Mouse (Mus musculus) heart, adult 18-20 months (tissue): ENCODE results near the gene Gnai2. TPM values are rescaled to one million over a fixed set of nuclear protein-coding genes. Genes with fewer than 3 reads are reported as not detected.
A peak's percentile ranks its signal among the peaks of the same experiment; 100 is the strongest.

Source experiments
- DNase-seq, 2 experiments: peaks; one replicate each; pipeline ENCODE4 v3.0.0; 2021 to 2022; ENCODE audit warnings: mixed read lengths in 1 of 2
- total RNA-seq, 2 experiments: library from RNA; stranded (reverse); gene quantifications; 2 replicates each; pipeline ENCODE4 v1.2.3; 2021

The Gnai2 gene
- total RNA-seq, 2 experiments from 2014 or later: 241 to 253 TPM

DNA sequence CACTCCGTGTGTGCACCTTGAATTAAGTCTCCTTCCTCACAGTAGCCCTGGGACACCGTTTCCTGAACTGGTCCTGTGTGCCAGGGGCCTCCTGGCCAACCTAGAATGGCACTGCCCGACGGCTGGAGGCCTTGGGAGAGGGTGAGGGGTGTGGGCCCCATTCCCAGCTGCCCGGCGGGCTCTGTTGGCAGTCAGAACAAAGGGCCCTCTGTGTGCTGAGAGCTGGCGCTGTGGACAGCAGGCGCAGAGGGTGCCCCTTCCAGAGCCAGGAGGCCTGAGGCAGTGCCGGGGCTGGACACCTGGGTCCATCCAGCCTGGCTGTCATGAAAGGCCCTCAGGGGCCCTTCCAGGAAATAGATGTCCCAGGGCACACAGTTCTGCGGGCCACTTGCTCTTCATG is 24.4 kb upstream of the Gnai2 start:
- no peak for DNase-seq

DNA sequence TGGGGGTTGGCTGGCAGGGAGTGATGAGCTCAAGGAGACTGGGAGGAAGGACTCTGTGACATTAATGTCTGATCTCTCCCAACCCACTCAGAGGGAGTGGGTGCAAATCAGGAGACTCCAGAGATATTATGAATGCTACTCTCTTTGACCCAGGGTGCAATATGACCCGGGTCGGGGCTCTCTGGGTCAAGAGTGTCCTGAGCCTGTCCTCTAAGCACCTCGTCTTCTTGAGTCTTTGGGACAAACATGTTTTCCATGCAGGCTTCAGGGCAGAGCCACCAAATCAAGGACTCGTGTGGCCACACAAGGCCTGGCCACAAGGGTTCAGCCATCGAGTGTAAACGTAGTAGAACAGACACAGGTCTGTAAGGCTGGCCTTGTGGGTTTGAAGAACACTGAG is 22.9 kb upstream of the Gnai2 start:
- DNase-seq: no peak

DNA sequence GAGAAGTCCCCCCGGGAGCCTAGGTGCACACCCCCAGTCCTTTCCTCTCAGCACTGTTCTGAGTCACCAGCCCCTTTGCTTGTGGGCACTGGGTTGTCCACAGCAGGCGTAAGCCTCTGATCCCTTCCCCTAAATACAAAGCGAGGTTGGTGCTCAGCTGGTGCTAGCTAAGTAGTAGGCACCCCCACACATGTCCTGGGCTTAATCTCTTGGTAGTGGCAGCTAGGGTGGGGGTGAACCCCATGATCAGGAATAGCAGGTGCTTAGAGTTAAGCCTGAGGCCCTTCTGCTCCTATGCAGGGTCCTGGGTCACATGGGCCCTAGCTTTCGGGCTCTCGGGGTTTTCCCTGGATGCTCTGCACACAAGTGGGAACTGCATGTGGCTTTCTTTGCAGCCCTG is 22.0 kb upstream of the Gnai2 start:
- DNase-seq: no peak

DNA sequence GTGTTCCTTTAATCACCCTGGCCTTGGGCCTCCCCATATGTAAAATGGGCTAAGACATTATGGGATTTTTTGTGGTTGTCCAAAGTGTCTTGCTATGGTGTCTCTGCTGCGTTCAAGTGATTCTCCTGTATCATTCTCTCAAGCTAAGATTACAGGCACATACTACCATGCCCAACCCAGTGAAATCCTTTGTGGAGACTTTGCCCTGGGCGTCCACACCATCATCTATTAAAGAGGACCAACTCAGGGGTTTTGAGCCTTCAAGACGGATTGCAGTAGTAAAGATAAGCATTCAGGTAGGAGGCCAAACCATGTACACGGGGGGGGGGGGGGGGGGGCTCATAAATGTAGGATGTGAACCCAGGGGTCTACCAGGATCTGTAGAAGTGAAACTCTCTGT is 19.4 kb upstream of the Gnai2 start:
- DNase-seq: no peak

DNA sequence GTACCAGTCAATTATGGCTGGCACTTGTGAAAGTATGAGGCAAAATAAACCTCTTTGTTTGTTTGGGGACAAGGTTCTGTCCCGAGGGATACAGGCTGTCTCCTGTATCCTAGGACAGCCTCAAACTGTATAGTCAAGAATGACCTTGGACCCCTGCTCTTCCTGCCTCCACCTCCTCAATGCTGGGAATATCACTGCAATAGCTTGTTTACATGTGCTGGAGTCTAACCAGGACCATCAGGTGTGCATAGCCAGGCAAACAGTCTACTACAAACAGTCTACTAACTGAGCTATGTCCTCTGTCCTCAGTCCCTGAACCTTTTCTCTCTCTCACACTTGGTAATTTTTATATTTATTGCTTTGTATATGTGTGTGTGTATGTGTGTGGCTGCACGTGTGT is 18.3 kb upstream of the Gnai2 start:
- no peak for DNase-seq

DNA sequence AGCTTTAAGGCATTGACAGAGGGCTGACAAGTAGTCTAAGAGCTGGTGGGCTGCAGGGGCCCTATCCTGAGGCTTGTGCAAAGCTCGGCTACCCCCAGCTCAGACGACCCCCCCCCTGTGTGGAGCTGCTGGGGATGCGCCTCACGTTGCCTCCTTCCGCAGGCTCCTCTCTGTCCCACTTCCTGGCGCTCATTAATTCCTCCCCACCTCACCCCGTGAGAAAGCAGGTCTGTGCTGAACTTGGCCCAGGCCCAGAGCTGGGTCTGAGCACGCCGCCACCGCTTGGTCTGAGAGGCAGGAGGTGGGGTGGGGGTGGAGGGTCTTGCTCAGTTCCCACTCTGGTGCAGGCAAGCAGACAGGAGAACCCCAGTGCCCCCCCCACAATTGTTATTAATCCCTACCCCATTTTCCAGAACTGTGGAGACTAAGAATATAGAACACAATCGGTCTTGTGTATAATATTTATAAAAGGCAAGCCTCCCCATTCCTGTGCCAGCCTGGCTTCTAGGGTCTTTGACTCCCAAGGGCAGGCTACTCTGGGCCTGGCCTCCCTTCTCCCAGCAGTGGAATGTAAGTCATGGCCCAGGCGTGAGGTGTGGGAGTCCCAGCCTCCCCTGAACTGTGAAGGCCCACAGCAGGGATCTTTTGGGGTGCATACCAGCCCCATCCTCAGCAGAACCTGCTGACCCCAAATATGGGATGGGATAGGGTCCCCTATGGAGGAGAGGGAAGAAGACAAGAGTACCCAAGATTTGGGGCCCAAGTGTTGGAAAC is 15.7 kb upstream of the Gnai2 start:
- no peak for DNase-seq

DNA sequence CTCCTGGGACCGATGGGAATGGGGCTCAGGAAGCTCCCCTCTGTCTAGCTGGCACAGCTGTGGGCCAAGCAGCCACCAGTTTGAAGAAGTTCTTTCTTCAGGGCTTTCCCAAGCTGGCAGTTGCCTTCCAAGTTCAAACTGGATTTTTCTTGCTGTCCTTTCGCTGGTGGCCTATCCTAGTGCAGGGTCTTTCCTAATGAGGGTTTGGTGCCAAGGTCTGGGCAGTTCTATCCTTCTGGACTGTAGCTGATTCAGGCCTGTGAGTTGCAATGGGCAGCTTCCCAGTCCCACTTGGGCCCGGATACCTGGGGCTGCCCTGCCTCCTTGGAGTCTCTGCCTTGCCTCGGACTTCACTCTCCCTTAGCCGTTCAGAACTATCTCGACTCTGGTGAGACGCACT is 15.1 kb upstream of the Gnai2 start:
- DNase-seq: no peak

DNA sequence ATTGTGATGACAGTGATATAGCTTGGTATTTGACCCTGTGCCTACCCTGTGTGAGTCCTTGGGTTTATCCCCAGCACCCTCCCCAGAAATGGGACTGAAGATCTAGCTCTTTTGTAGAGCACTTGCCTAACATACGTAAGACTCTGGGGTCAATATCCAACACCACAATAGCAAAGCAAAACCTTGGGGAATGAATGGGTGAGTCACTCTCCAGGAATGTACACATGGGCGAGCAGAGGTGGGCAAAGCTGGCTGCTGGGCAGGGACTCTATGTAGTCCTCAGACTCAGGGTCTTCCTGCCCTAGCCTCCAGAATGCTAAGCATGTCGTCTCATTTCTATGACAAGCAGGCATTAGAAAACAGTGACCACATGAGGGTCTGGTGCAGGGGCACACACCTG is 13.6 kb upstream of the Gnai2 start:
- no peak for DNase-seq

DNA sequence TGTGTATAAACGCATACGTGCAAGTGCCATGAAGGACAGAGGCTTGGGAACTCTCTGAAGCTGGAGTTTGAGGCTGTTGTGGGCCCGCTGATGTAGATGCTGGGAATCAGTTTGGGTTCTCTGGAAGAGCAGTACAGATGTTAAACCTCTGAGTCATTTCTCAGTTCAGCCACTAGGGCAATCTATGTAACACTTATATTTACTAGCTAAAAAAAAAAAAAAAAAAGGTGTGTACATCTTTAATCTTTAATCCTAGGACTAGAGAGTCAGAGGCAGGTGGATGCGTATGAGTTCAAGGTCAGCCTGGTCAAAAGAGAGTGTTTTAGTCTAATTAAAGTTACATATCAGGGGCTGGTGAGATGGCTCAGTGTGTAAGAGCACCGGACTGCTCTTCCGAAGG is 11.8 kb upstream of the Gnai2 start:
- DNase-seq: no peak

DNA sequence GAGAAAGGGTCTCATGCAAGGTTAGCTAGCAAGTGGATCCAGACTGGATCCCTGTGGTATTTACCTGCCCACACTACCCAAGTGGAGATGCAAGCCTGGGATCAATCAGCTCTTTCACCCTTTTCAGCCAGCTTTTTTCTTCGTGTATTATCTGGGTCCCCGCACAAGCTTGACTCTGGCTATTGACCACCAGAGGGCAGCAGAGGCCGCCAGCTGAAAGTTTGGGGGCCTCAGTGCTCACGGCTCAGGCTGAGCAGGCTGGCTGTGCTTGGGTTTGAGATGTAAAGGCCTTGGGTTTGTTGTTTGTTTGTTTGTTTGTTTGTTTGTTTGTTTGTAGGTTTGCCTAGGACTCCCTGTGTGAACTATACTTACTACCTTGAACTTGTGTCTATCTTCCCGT is 10.4 kb upstream of the Gnai2 start:
- peak; percentile 75 to 88 for DNase-seq

DNA sequence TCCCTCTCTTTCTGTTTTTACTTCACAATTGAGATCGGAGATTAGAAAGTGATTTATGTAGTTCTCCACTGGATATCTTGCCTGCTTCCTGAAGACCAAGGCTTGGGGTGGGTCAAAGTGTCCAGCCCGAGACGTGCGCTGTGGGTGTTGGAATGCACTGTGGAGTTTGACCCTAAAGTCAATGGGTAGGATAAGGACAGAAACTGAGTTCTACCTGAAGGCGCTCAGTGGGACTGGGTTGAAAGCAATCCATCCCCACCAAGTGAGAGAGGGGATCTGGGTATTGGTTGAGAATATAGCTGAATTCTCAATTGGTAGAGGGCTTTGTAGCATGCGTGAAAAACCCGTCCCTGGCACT is 10.0 kb upstream of the Gnai2 start:
- DNase-seq: peak in 1 of 2 experiments; percentile 39

DNA sequence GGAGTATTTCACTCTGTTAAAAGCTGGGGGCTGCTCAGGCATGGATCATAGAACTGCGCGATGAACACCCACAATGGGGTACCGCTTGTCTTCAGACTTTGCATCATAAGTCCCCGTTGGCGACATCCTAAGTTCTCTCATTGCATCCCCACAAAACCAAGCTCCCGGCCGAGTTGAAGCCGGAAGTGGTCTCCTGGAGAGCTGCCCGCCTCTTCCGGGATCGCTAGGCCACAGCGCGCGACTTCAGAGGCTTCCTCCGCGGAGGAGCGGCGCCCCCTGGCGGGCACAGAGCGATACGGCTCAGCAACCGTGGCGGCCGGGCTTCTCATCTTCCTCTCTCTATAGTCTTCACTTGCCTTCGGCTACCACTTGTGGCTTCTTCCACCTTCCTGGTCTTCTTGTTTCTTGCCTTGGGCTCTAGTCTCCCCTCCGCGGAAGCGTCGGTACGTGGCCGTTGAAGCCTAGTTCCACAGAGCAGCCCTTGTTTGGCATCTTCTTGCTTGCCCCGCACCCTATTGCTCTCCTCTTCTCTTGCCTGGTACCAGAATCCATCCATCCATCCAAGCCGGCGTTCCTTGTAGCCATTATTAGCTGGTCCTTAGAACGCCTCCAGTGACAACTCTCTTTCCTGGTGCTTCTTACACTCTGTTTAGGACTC is 9.5 kb upstream of the Gnai2 start:
- DNase-seq: peak; percentile 91 to 95

DNA sequence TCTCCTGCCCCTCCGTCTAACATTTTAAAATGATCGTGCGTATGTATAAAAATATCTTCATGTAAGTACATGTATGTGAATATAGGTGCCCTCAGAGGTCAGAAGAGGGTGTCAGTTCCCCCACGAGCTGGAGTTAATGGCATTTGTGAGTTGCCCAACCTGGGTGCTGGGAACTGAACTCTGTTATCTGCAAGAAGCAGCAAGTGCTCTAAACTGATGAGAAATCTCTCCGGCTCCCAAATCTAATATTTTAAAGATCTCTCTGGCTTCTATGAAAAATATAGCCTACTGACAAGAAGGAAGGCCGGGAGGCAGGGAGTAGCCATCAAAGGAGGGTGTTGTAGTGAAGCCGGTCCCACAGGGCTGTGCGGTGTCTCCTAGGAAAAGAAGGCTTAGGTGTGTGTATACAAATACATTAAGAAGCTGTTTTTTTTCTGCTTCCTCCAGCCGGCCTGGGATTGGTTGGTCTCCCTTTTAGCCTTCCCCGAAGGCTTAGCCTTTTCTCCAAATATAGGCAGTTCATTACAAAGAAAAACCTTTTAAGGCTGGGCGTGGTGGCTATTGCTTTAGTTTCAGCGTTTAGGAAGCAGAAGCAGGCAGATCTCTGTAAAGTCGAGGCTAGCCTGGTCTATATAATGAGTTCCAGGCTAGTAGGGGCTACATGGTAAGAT is 8.5 kb upstream of the Gnai2 start:
- no peak for DNase-seq

DNA sequence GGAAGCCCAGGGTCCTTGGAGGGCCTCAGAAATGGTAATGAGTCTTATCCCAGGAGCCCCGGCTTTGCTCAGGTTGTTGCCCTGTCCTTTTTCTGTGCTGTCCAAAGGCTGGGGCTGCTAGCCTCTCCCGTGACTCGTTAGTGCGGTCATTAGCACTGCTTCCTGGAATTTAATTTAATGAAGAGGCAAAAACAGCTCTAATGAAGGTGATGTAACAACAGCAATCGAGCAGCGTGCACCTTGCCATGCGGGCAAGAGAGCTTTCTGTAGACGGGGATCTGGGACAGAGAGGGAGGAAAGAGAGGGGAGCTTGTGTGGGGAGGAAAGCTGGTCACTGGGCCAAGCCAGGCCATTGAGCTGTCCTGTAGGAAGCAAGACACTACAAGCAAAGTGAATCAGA is 6.5 kb upstream of the Gnai2 start:
- no peak for DNase-seq

DNA sequence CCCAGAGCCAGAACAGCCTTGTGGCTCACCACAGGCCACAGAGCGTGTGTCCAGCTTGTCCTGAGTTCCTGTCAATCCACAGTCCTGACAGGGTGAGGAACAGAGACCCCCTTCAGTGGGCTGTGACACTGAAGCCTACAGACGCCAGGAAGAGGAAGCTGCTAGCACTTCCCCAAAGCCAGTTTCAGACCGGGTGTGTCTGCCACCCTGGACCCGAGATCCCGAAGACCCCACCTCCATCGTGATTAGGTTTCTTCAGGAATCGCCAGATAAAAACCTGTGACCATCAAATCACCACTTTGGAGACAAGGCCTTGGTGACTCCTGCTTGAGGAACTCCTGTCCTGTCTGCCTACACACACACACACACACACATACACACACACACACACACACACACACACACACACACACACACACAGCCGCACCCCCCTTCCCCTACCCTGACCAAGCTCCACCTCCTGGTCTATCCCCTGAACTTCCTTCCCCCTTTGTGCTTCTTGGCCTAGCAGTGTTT is 5.1 kb upstream of the Gnai2 start:
- DNase-seq: peak; percentile 48 to 72

DNA sequence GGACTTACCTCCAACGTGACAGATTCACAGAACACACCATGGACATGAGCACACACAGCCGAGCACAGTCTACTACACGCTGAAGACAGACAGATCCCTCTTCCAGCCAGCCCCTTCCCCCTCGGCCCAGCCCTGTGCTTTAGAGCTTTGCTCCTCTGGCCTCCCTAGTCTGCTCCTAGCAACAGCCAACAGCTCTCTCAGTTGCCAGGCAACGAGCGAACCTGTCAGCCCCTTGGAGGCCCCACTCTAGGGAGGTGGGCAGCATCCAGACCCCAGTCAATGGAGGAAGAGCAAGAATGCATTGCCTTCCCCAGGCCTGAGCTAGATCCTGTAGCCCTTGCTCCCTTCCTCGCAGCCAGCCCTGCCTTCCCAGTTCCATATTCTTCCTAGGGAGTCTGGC is 1.9 kb upstream of the Gnai2 start:
- DNase-seq: no peak

DNA sequence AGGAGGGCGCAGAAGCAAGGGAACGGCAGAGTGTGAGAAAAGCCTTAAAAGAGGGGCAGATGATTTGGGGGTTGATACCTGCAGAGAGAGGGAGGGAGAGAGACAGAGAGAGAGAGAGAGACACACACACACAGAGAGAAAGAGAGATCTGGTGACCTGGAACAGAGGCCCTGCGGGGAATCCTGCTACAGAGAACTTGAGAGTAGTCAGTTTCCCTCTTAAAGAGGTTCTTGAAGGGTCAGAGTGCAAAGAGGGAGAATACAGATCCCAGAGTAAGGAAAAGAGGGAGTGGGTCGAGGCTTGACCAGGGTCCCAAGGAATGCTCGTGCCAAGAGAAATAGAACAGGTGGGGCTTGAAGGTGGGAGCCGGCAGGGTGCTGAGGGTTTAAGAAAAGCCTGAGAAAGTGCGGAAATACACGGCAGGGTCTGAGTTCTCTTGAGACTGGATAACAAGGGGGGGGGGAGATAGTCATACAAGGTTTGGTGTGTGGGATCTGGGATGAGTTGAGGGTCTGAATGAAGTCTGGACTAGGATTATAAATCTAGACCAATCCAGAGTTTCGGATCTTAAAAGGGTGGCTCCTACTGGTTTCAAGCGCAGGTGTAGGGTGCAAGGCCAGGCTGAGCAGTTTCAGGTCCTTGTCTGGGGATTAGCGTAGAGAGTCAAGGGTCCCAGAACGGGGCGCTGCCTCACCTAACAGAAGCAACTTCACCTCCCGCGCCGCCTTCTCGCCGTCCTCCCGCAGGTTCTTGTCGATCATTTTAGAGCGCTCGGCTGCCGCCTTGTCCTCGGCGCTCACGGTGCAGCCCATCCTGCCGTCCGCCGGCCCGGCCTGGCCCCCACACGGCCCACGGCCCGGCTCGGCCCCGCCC is 525 bp downstream of the Gnai2 start:
- peak in 1 of 2 experiments; percentile 46 for DNase-seq

DNA sequence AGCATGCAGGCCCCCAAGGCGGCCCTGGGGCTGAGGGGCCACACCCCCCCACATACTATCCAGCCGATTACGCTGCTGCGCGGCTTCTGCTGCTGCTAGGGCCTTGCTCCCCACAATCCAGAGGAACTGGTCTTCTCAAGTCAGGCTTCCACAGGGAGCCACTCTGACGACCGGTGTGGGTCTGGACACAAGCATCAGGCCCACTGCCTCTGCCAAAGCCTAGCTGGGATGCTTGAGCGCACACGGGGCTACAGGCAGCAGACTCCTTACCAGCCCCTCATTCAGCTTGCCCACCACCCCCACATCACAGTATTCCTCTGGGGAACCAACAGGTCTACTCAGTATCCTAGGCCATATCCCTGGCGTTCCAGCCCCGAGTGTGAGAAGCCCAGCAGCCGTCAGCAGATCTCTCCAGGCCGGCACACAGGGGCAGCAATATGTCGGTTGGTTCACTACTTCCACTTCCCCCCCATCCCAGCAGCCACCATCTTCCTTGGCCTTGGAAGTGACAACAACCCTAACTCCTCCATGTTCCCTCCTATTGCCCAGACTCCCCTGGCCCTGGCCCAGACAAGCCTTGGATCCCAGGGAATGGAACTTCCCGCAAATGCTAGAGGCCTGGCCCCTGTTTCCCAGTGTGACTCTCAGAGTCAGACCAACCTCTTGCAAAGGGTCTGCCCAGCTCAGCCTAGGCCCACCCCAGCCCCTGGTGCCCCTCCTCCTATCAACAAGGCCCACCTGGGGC is 1.3 kb downstream of the Gnai2 start:
- peak; percentile 50 to 74 for DNase-seq

DNA sequence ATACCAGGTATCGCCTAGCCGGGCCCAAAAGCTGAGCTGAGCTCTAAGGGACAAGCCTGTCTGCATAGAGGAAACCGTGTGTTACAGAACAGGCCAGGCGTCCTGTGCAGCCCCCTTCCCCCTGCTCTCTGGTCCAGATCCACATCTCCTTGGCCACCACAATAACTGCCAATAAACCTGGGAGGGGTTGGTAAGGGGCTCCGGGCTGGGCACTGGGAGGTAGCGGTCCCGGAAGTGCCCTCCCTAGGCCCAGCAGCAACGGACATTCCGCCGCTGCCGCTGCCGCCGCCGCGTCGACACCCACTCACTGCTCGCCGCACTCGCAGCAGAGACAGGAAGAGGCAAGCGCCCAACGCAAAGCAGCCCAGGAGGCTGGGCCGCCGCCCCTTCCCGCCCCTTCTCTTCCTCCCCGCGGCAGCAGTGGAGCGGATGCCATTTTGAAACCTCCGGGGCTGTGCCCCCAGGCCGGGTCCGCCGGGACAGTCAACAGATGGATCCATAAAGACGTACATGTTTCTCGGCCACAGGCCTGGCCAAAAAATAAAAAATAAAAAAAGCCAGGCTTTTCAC is 2.0 kb downstream of the Gnai2 start:
- DNase-seq: peak; percentile 88 to 94

DNA sequence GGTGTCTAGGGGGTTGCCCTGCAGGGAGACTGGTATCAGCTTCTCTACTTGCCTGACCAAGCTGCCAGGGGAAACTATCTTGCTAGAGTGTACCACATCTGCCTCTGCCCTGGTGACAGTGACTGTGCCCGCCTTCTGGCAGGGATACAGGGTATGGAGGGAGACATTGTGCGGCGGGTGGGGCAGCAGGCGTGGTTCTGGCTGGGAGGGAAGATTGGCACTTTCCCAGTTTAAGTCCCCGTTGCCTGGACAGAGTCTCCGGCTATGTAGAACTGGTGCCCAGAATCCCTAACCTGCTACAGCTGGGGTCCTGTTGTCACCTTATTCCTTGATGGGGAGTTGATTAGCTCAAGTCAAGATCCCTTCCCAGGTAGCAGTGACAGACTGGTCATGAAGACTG is 2.7 kb downstream of the Gnai2 start:
- peak; percentile 80 to 85 for DNase-seq

DNA sequence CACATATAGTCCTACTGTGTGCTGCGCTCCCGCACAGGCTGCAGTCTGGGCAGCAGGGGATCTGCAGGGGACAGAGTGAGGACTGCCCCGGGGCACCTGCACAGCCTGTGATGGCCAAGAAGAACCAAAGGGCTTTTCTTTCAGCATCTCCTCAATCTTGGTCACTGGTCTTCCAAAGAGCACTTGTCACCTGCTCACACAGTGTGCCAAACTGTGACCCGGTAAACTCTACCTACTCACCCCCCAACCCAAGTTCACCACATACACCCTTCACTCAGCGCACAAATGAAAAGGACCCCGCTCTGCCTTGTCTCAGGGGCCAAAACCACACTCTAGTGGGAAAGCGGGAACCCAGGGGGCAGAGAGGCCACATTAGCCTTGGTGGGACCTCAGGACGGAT is 3.3 kb downstream of the Gnai2 start:
- DNase-seq: no peak
